ENCODE assay signal across 19 mouse cellular contexts in genomic region chr13:72346207-72346943, GRCm38 (mm10).
DNase-seq lines count a peak whose midpoint lies in the region; ATAC-seq and TF ChIP-seq lines count a peak whose summit lies in the region.
"Had no signal": no experiment of that assay in that cellular context is flagged by ENCODE, and none has a peak within 500 bp of the region (broad histone marks: within the 10 kb centered on the region; RNA-seq: fewer than 3 reads in every experiment).

No protein-coding gene starts in this region.

- no peaks in the 10 kb centered on the region for H3K9me3 ChIP-seq in hindbrain, embryonic 12.5 days (replicated peaks)
- no peaks in the 10 kb centered on the region for H3K9me3 ChIP-seq in hindbrain, embryonic 16.5 days (ENCODE audit: control insufficient read depth, low read length)
- no peaks in the 10 kb centered on the region for H3K9me3 ChIP-seq in neural tube, embryonic 11.5 days (ENCODE audit: control insufficient read depth, low read length)
- H3K9me3 ChIP-seq in hindbrain, postnatal 0 days (ENCODE audit: low read length) = no peaks in the 10 kb centered on the region
- H3K9me3 ChIP-seq: embryonic facial prominence, embryonic 15.5 days; kidney, embryonic 15.5 days; liver, embryonic 13.5 days had no signal

- H3K27me3 ChIP-seq in hindbrain, embryonic 12.5 days = peaks cover 12% of the 10 kb centered on the region
- no peaks in the 10 kb centered on the region for H3K27me3 ChIP-seq in hindbrain, embryonic 16.5 days (replicated peaks; ENCODE audit: control insufficient read depth, insufficient read depth, low read length)
- H3K27me3 ChIP-seq in neural tube, embryonic 11.5 days (ENCODE audit: control insufficient read depth, insufficient read depth, low read length) = no peaks in the 10 kb centered on the region
- H3K27me3 ChIP-seq in hindbrain, postnatal 0 days (ENCODE audit: insufficient read depth, low read length) = no peaks in the 10 kb centered on the region
- H3K27me3 ChIP-seq: liver, embryonic 13.5 days; Patski had no signal

- TF ChIP-seq CTCF in hindbrain, postnatal 0 days (IDR thresholded peaks at IDR 0.05; ENCODE audit: low read depth) = no peak

- H3K9ac ChIP-seq in hindbrain, embryonic 12.5 days = no peak overlapping the region
- H3K9ac ChIP-seq in hindbrain, embryonic 16.5 days (ENCODE audit: low read depth, low read length) = no peak overlapping the region
- H3K9ac ChIP-seq in neural tube, embryonic 11.5 days (ENCODE audit: low read length) = no peak overlapping the region
- H3K9ac ChIP-seq in hindbrain, postnatal 0 days (replicated peaks; ENCODE audit: low read length) = no peak overlapping the region
- H3K9ac ChIP-seq: embryonic facial prominence, embryonic 15.5 days; kidney, embryonic 15.5 days; liver, embryonic 13.5 days had no signal

- no peak for DNase-seq in neural tube, embryonic 11.5 days (ENCODE audit: low spot score)
- no peak for DNase-seq in neural tube, embryonic 10.5 days (ENCODE audit: extremely low spot score, low spot score)
- no peak for DNase-seq in hindbrain, postnatal 0 days (ENCODE audit: low spot score)
- no peak for DNase-seq in spleen, postnatal 4 days (ENCODE audit: low spot score in 2 of 2)
- DNase-seq in heart, postnatal 4 days = no peak
- DNase-seq: adrenal gland, postnatal 14 days; cerebellum, adult 8-10 months; layer of hippocampus, postnatal 36 days; liver, embryonic 13.5 days; right cerebral cortex, postnatal 14 days; thymus, postnatal 14 days had no signal

- H3K27ac ChIP-seq in hindbrain, embryonic 12.5 days = no peak overlapping the region
- no peak overlapping the region for H3K27ac ChIP-seq in hindbrain, embryonic 16.5 days (ENCODE audit: low read depth, low read length)
- no peak overlapping the region for H3K27ac ChIP-seq in neural tube, embryonic 11.5 days (ENCODE audit: low read depth, low read length)
- H3K27ac ChIP-seq in hindbrain, postnatal 0 days = no peak overlapping the region
- H3K27ac ChIP-seq: embryonic facial prominence, embryonic 15.5 days; kidney, embryonic 15.5 days; liver, embryonic 13.5 days; stomach, postnatal 0 days had no signal

- peak overlapping the region; percentile 18 for H3K4me2 ChIP-seq in hindbrain, embryonic 12.5 days (replicated peaks)
- H3K4me2 ChIP-seq in hindbrain, embryonic 16.5 days (ENCODE audit: low read length) = no peak overlapping the region
- no peak overlapping the region for H3K4me2 ChIP-seq in neural tube, embryonic 11.5 days (ENCODE audit: low read depth)
- H3K4me2 ChIP-seq in hindbrain, postnatal 0 days (ENCODE audit: low read depth, low read length) = peak overlapping the region; percentile 23; the same call in 1 of the 2 replicates
- H3K4me2 ChIP-seq: embryonic facial prominence, embryonic 15.5 days; kidney, embryonic 15.5 days; liver, embryonic 13.5 days had no signal

- 29% methylated on average over 21 of the region's 21 CpGs for WGBS in hindbrain, embryonic 12.5 days
- WGBS in hindbrain, embryonic 16.5 days = 18% methylated on average over 21 of the region's 21 CpGs
- 22% methylated on average over 21 of the region's 21 CpGs for WGBS in neural tube, embryonic 11.5 days
- WGBS in hindbrain, postnatal 0 days = 25% methylated on average over 21 of the region's 21 CpGs

- no peak overlapping the region for H3K4me3 ChIP-seq in hindbrain, embryonic 12.5 days
- no peak overlapping the region for H3K4me3 ChIP-seq in hindbrain, embryonic 16.5 days (ENCODE audit: low read length)
- H3K4me3 ChIP-seq in neural tube, embryonic 11.5 days (ENCODE audit: low read depth, low read length) = no peak overlapping the region
- H3K4me3 ChIP-seq in hindbrain, postnatal 0 days (ENCODE audit: low read length) = no peak overlapping the region
- H3K4me3 ChIP-seq: embryonic facial prominence, embryonic 15.5 days; kidney, embryonic 15.5 days; liver, embryonic 13.5 days had no signal

- ATAC-seq in hindbrain, embryonic 12.5 days (ENCODE audit: low FRiP score) = peak; percentile 63; the same call in 1 of the 2 replicates
- no peak for ATAC-seq in hindbrain, embryonic 16.5 days
- peak; percentile 63; the same call in 1 of the 2 replicates for ATAC-seq in neural tube, embryonic 11.5 days (ENCODE audit: insufficient read depth, low FRiP score, low TSS enrichment)
- no peak for ATAC-seq in hindbrain, postnatal 0 days
- ATAC-seq: activated CD4-positive, CD25-positive, alpha-beta regulatory T cell, adult 4 months; inflammation-experienced regulatory T-cells, adult 6 months; Patski had no signal

- H3K36me3 ChIP-seq in hindbrain, embryonic 12.5 days = no peaks in the 10 kb centered on the region
- H3K36me3 ChIP-seq in hindbrain, embryonic 16.5 days (ENCODE audit: control insufficient read depth, insufficient read depth, low read length) = no peaks in the 10 kb centered on the region
- H3K36me3 ChIP-seq in neural tube, embryonic 11.5 days (ENCODE audit: control insufficient read depth, insufficient read depth, low read length) = no peaks in the 10 kb centered on the region
- no peaks in the 10 kb centered on the region for H3K36me3 ChIP-seq in hindbrain, postnatal 0 days (ENCODE audit: insufficient read depth, low read length)
- H3K36me3 ChIP-seq: embryonic facial prominence, embryonic 15.5 days; kidney, embryonic 15.5 days; liver, embryonic 13.5 days had no signal

- peaks cover 17% of the 10 kb centered on the region for H3K4me1 ChIP-seq in hindbrain, embryonic 12.5 days
- H3K4me1 ChIP-seq in hindbrain, embryonic 16.5 days (ENCODE audit: control insufficient read depth, insufficient read depth, low read depth, low read length) = no peaks in the 10 kb centered on the region; the same call in none of the 2 replicates
- peaks cover 3% of the 10 kb centered on the region; the same call in 1 of the 2 replicates for H3K4me1 ChIP-seq in neural tube, embryonic 11.5 days (ENCODE audit: control insufficient read depth, insufficient read depth, low read length)
- H3K4me1 ChIP-seq in hindbrain, postnatal 0 days (ENCODE audit: insufficient read depth, low read length) = no peaks in the 10 kb centered on the region
- H3K4me1 ChIP-seq: embryonic facial prominence, embryonic 15.5 days; kidney, embryonic 15.5 days; liver, embryonic 13.5 days had no signal

Comparison
In these comparisons a context has a peak if more than half of its experiments do, and no peak if none do; other contexts are left out.
1. ATAC-seq: peak in hindbrain, embryonic 12.5 days (single experiment) and neural tube, embryonic 11.5 days (single experiment); none in hindbrain, embryonic 16.5 days (single experiment) and hindbrain, postnatal 0 days (single experiment).
2. H3K4me2 ChIP-seq: peak in hindbrain, embryonic 12.5 days (single experiment) and hindbrain, postnatal 0 days (single experiment); none in hindbrain, embryonic 16.5 days (single experiment) and neural tube, embryonic 11.5 days (single experiment).